Mouse (Mus musculus) neural tube, embryonic 10.5 days (tissue): ENCODE results near the gene Rai2.

ENCODE experiments used
- DNase-seq: peaks from one replicate; pipeline ENCODE4 v3.0.0-alpha.2; 2017; ENCODE audit warnings: low spot score; ENCODE audit errors: extremely low spot score

Gene Rai2

GRCm38 (mm10) chrX:161716865-161717763, at the start of gene Rai2:
Gene Rai2, plus strand, starts transcription at chrX:161717069.
- peak; percentile 38 for DNase-seq

GRCm38 (mm10) chrX:161689336-161689735, 27.5 kb upstream of the Rai2 start:
- no peak for DNase-seq

GRCm38 (mm10) chrX:161716503-161716864, 385 bp upstream of the Rai2 start:
- DNase-seq = no peak

GRCm38 (mm10) chrX:161717764-161718382, 1.0 kb downstream of the Rai2 start:
- DNase-seq = peak; percentile 46

- DNase-seq = no peak
Measured at GRCm38 (mm10) chrX:161718548-161718947, 1.7 kb downstream of the Rai2 start.

- no peak for DNase-seq
Measured at GRCm38 (mm10) chrX:161721082-161721481, 4.2 kb downstream of the Rai2 start.

GRCm38 (mm10) chrX:161723391-161723808, 6.5 kb downstream of the Rai2 start:
- DNase-seq = no peak

GRCm38 (mm10) chrX:161726257-161726656, 9.4 kb downstream of the Rai2 start:
- no peak for DNase-seq

- no peak for DNase-seq
Measured at GRCm38 (mm10) chrX:161728507-161728906, 11.6 kb downstream of the Rai2 start.

GRCm38 (mm10) chrX:161730026-161730425, 13.2 kb downstream of the Rai2 start:
- DNase-seq = no peak

- no peak for DNase-seq
Measured at GRCm38 (mm10) chrX:161731859-161732258, 15.0 kb downstream of the Rai2 start.

GRCm38 (mm10) chrX:161733581-161734309, 16.9 kb downstream of the Rai2 start:
- DNase-seq = no peak

GRCm38 (mm10) chrX:161734310-161734676, 17.4 kb downstream of the Rai2 start:
- no peak for DNase-seq

- DNase-seq = no peak
Measured at GRCm38 (mm10) chrX:161739374-161739773, 22.5 kb downstream of the Rai2 start.

- no peak for DNase-seq
Measured at GRCm38 (mm10) chrX:161743080-161743479, 26.2 kb downstream of the Rai2 start.

GRCm38 (mm10) chrX:161745296-161745695, 28.4 kb downstream of the Rai2 start:
- no peak for DNase-seq

- DNase-seq = no peak
Measured at GRCm38 (mm10) chrX:161747337-161747736, 30.5 kb downstream of the Rai2 start.

- DNase-seq = no peak
Measured at GRCm38 (mm10) chrX:161753514-161753913, 36.6 kb downstream of the Rai2 start.

- DNase-seq = peak; percentile 20
Measured at GRCm38 (mm10) chrX:161776321-161776962, 59.6 kb downstream of the Rai2 start.

GRCm38 (mm10) chrX:161780321-161781034, 63.6 kb downstream of the Rai2 start:
- no peak for DNase-seq

- peak; percentile 14 for DNase-seq
Measured at GRCm38 (mm10) chrX:161790182-161790581, 73.3 kb downstream of the Rai2 start.
